ENCODE assay signal across 19 mouse cellular contexts in the genomic region with DNA sequence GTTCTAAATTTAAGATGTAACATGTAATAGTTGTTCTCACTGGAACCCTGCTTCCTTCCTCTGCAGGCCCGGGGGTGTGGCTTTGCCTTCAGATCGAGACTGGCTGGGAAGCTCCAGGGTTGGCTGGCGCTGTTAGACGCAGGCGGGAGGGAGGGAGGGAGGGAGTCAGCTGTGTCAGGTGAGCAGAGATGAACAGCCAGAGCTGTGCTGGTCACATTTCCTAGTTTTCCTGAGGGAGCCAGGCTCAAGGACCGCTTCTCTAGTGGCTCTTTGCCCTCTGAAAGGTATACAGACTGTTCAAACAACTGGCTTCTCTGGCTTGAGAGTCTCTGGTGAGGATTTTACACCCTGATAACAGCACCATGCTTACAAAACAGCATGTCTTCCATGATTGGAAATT. TPM values are rescaled to one million over a fixed set of nuclear protein-coding genes. Genes with fewer than 3 reads are reported as not detected.
A peak's percentile ranks its signal among the peaks of the same experiment; 100 is the strongest.
DNase-seq lines count a peak whose midpoint lies in the region; ATAC-seq and TF ChIP-seq lines count a peak whose summit lies in the region.
"Had no signal": no experiment of that assay in that cellular context is flagged by ENCODE, and none has a peak within 500 bp of the region (broad histone marks: within the 10 kb centered on the region; RNA-seq: fewer than 3 reads in every experiment).

No protein-coding gene starts in this region.

- no peaks in the 10 kb centered on the region for H3K27me3 ChIP-seq in liver, embryonic 14.5 days (ENCODE audit: control insufficient read depth, insufficient read depth, low read length)
- no peaks in the 10 kb centered on the region for H3K27me3 ChIP-seq in lung, postnatal 0 days (replicated peaks; ENCODE audit: insufficient read depth, low read length)
- H3K27me3 ChIP-seq in stomach, postnatal 0 days (ENCODE audit: control insufficient read depth, insufficient read depth, low read length): no peaks in the 10 kb centered on the region
- H3K27me3 ChIP-seq in kidney, embryonic 14.5 days (ENCODE audit: control insufficient read depth, insufficient read depth, low read length): no peaks in the 10 kb centered on the region
- H3K27me3 ChIP-seq in heart, adult 2 months (ENCODE audit: control insufficient read depth, insufficient read depth, low read length): no peaks in the 10 kb centered on the region
- H3K27me3 ChIP-seq in hindbrain, postnatal 0 days (ENCODE audit: insufficient read depth, low read length): no peaks in the 10 kb centered on the region
- H3K27me3 ChIP-seq: embryonic facial prominence, embryonic 12.5 days; heart, embryonic 13.5 days; limb, embryonic 12.5 days; megakaryocyte, embryonic 14.5 days; neural tube, embryonic 12.5 days had no signal

- no peaks in the 10 kb centered on the region for H3K4me1 ChIP-seq in liver, embryonic 14.5 days (replicated peaks; ENCODE audit: control insufficient read depth in 2 of 2, insufficient read depth in 2 of 2, low read length in 1 of 2)
- no peaks in the 10 kb centered on the region for H3K4me1 ChIP-seq in lung, postnatal 0 days (ENCODE audit: insufficient read depth, low read depth, low read length)
- H3K4me1 ChIP-seq in stomach, postnatal 0 days (replicated peaks; ENCODE audit: control insufficient read depth, insufficient read depth): no peaks in the 10 kb centered on the region
- H3K4me1 ChIP-seq in kidney, embryonic 14.5 days (ENCODE audit: control insufficient read depth, insufficient read depth, low read length): no peaks in the 10 kb centered on the region
- H3K4me1 ChIP-seq in heart, adult 2 months (ENCODE audit: control insufficient read depth, insufficient read depth, low read length): no peaks in the 10 kb centered on the region
- H3K4me1 ChIP-seq in hindbrain, postnatal 0 days (ENCODE audit: insufficient read depth, low read length): no peaks in the 10 kb centered on the region
- H3K4me1 ChIP-seq: embryonic facial prominence, embryonic 12.5 days; heart, embryonic 13.5 days; limb, embryonic 12.5 days; neural tube, embryonic 12.5 days had no signal

- peaks cover 10% of the 10 kb centered on the region; the same call in 1 of the 2 replicates for H3K36me3 ChIP-seq in liver, embryonic 14.5 days (replicated peaks; ENCODE audit: control insufficient read depth, insufficient read depth, low read depth)
- H3K36me3 ChIP-seq in lung, postnatal 0 days (ENCODE audit: insufficient read depth, low read length): peaks cover 18% of the 10 kb centered on the region
- H3K36me3 ChIP-seq in stomach, postnatal 0 days (ENCODE audit: control insufficient read depth, insufficient read depth, low read length): peaks cover 14% of the 10 kb centered on the region
- peaks cover 68% of the 10 kb centered on the region for H3K36me3 ChIP-seq in kidney, embryonic 14.5 days (ENCODE audit: control insufficient read depth, insufficient read depth, low read length)
- H3K36me3 ChIP-seq in heart, adult 2 months (ENCODE audit: control insufficient read depth, insufficient read depth, low read length): peaks cover 3% of the 10 kb centered on the region
- peaks cover 14% of the 10 kb centered on the region for H3K36me3 ChIP-seq in hindbrain, postnatal 0 days (ENCODE audit: insufficient read depth, low read length)

- no peaks in the 10 kb centered on the region for H3K9me3 ChIP-seq in liver, embryonic 14.5 days (ENCODE audit: control insufficient read depth, low read length)
- H3K9me3 ChIP-seq in lung, postnatal 0 days (ENCODE audit: low read length): no peaks in the 10 kb centered on the region
- H3K9me3 ChIP-seq in stomach, postnatal 0 days (ENCODE audit: control insufficient read depth, low read length): no peaks in the 10 kb centered on the region
- no peaks in the 10 kb centered on the region for H3K9me3 ChIP-seq in kidney, embryonic 14.5 days (ENCODE audit: control insufficient read depth, low read length)
- H3K9me3 ChIP-seq in hindbrain, postnatal 0 days (ENCODE audit: low read length): no peaks in the 10 kb centered on the region
- H3K9me3 ChIP-seq: embryonic facial prominence, embryonic 12.5 days; heart, embryonic 13.5 days; limb, embryonic 12.5 days; megakaryocyte, embryonic 14.5 days; neural tube, embryonic 12.5 days had no signal

- H3K27ac ChIP-seq in liver, embryonic 14.5 days: no peak overlapping the region
- H3K27ac ChIP-seq in lung, postnatal 0 days (ENCODE audit: low read length): no peak overlapping the region
- H3K27ac ChIP-seq in stomach, postnatal 0 days (replicated peaks): no peak overlapping the region
- no peak overlapping the region for H3K27ac ChIP-seq in kidney, embryonic 14.5 days (ENCODE audit: low read depth, low read length)
- H3K27ac ChIP-seq in heart, adult 2 months: no peak overlapping the region
- no peak overlapping the region for H3K27ac ChIP-seq in hindbrain, postnatal 0 days
- H3K27ac ChIP-seq: embryonic facial prominence, embryonic 12.5 days; heart, embryonic 13.5 days; limb, embryonic 12.5 days; neural tube, embryonic 12.5 days had no signal

- intact Hi-C loops in heart, adult 2 months (cut with DNase I): no loop called here

- DNase-seq in thymus, postnatal 14 days: peak; percentile 46
- DNase-seq in thymus, postnatal 0 days (ENCODE audit: low spot score): no peak
- no peak for DNase-seq in liver, embryonic 14.5 days (ENCODE audit: low read depth in 3 of 3, low spot score in 3 of 3)
- DNase-seq in lung, postnatal 0 days (ENCODE audit: low spot score): peak; percentile 91
- peak; percentile 48 for DNase-seq in stomach, postnatal 0 days (ENCODE audit: low spot score)
- no peak for DNase-seq in heart, adult 2 months
- DNase-seq in hindbrain, postnatal 0 days (ENCODE audit: low spot score): no peak
- DNase-seq: cerebellum, postnatal 36 days; forebrain, postnatal 0 days; gastrocnemius, postnatal 36 days; kidney, adult 11 months; layer of hippocampus, postnatal 36 days; right cerebral cortex, postnatal 4 days had no signal

- peak; percentile 39; the same call in 1 of the 2 replicates for ATAC-seq in liver, embryonic 14.5 days (ENCODE audit: insufficient read depth)
- peak; percentile 95 for ATAC-seq in lung, postnatal 0 days
- ATAC-seq in stomach, postnatal 0 days (ENCODE audit: low FRiP score, low TSS enrichment): peak; percentile 50; the same call in 1 of the 2 replicates
- no peak for ATAC-seq in kidney, embryonic 14.5 days (ENCODE audit: low FRiP score, low TSS enrichment)
- ATAC-seq in hindbrain, postnatal 0 days: no peak
- ATAC-seq: forebrain, postnatal 0 days had no signal

- no peak overlapping the region for H3K4me3 ChIP-seq in liver, embryonic 14.5 days (ENCODE audit: insufficient read depth in 1 of 2, low read depth in 2 of 2, low read length in 2 of 2)
- H3K4me3 ChIP-seq in lung, postnatal 0 days (ENCODE audit: low read depth, low read length): no peak overlapping the region
- no peak overlapping the region for H3K4me3 ChIP-seq in stomach, postnatal 0 days (ENCODE audit: low read depth, low read length)
- no peak overlapping the region for H3K4me3 ChIP-seq in kidney, embryonic 14.5 days (ENCODE audit: low read length)
- no peak overlapping the region for H3K4me3 ChIP-seq in heart, adult 2 months
- H3K4me3 ChIP-seq in hindbrain, postnatal 0 days (ENCODE audit: low read length): no peak overlapping the region
- H3K4me3 ChIP-seq: embryonic facial prominence, embryonic 12.5 days; heart, embryonic 13.5 days; limb, embryonic 12.5 days; megakaryocyte, embryonic 14.5 days; neural tube, embryonic 12.5 days had no signal

- no peak for TF ChIP-seq POLR2A in heart, adult 2 months (IDR thresholded peaks at IDR 0.05; ENCODE audit: insufficient read depth, low read depth, low read length)

- no peaks in the 10 kb centered on the region for H3K79me2 ChIP-seq in heart, adult 2 months (replicated peaks; ENCODE audit: control insufficient read depth, insufficient read depth, low read length)

- TF ChIP-seq CTCF in liver, embryonic 14.5 days (IDR thresholded peaks at IDR 0.05; ENCODE audit: low read depth): no peak
- TF ChIP-seq CTCF in lung, postnatal 0 days (IDR thresholded peaks at IDR 0.05): no peak
- no peak for TF ChIP-seq CTCF in stomach, postnatal 0 days (IDR thresholded peaks at IDR 0.05; ENCODE audit: low read depth)
- TF ChIP-seq CTCF in heart, adult 2 months (IDR thresholded peaks at IDR 0.05): no peak
- TF ChIP-seq CTCF in hindbrain, postnatal 0 days (IDR thresholded peaks at IDR 0.05; ENCODE audit: low read depth): no peak

- no peak overlapping the region for H3K9ac ChIP-seq in liver, embryonic 14.5 days (replicated peaks)
- no peak overlapping the region for H3K9ac ChIP-seq in lung, postnatal 0 days (replicated peaks; ENCODE audit: low read depth)
- no peak overlapping the region for H3K9ac ChIP-seq in stomach, postnatal 0 days (ENCODE audit: low read length)
- H3K9ac ChIP-seq in kidney, embryonic 14.5 days (ENCODE audit: low read depth, low read length): no peak overlapping the region
- H3K9ac ChIP-seq in heart, adult 2 months (ENCODE audit: low read depth, low read length): no peak overlapping the region
- no peak overlapping the region for H3K9ac ChIP-seq in hindbrain, postnatal 0 days (replicated peaks; ENCODE audit: low read length)
- H3K9ac ChIP-seq: embryonic facial prominence, embryonic 12.5 days; forebrain, postnatal 0 days; heart, embryonic 13.5 days; limb, embryonic 12.5 days; neural tube, embryonic 12.5 days had no signal

- 68% methylated on average over 6 of the region's 6 CpGs for WGBS in liver, embryonic 14.5 days (ENCODE audit: insufficient replicate concordance)
- WGBS in lung, postnatal 0 days: 57% methylated on average over 6 of the region's 6 CpGs
- 50% methylated on average over 6 of the region's 6 CpGs for WGBS in stomach, postnatal 0 days
- WGBS in kidney, embryonic 14.5 days: 77% methylated on average over 6 of the region's 6 CpGs
- WGBS in heart, adult 2 months: 52% methylated on average over 6 of the region's 6 CpGs
- 56% methylated on average over 6 of the region's 6 CpGs for WGBS in hindbrain, postnatal 0 days

- H3K4me2 ChIP-seq in liver, embryonic 14.5 days (ENCODE audit: low read depth): no peak overlapping the region
- no peak overlapping the region for H3K4me2 ChIP-seq in lung, postnatal 0 days (replicated peaks; ENCODE audit: low read depth, low read length)
- H3K4me2 ChIP-seq in stomach, postnatal 0 days (replicated peaks; ENCODE audit: low read depth): no peak overlapping the region
- H3K4me2 ChIP-seq in kidney, embryonic 14.5 days (replicated peaks; ENCODE audit: low read depth, low read length): no peak overlapping the region
- no peak overlapping the region for H3K4me2 ChIP-seq in hindbrain, postnatal 0 days (ENCODE audit: low read depth, low read length)
- H3K4me2 ChIP-seq: embryonic facial prominence, embryonic 12.5 days; heart, embryonic 13.5 days; limb, embryonic 12.5 days; neural tube, embryonic 12.5 days had no signal

- no peak for TF ChIP-seq EP300 in liver, embryonic 14.5 days (IDR thresholded peaks at IDR 0.05; ENCODE audit: low read depth)
- peak; percentile 72 for TF ChIP-seq EP300 in lung, postnatal 0 days (IDR thresholded peaks at IDR 0.05)
- TF ChIP-seq EP300 in stomach, postnatal 0 days (optimal IDR thresholded peaks at IDR 0.05): no peak
- no peak for TF ChIP-seq EP300 in heart, adult 2 months (IDR thresholded peaks at IDR 0.05; ENCODE audit: insufficient read depth, low read depth, low read length)

RNA-seq across cellular contexts. Expression of gene Scml4, which starts 29.8 kb away (rescaled TPM):
- 8.5 and 12.1 TPM in 2 replicates for polyA plus RNA-seq in thymus, postnatal 0 days (2015; fragmentation: Nextera tagmentation; extraction: Ambion mirVana)
- 0.06 and 0.19 TPM in 2 replicates for polyA plus RNA-seq in liver, embryonic 14.5 days (2012; rRNA removed)
- 0.15 and 0.37 TPM in 2 replicates for polyA plus RNA-seq in liver, embryonic 14.5 days (2014; fragmentation: Nextera tagmentation; extraction: Ambion mirVana)
- polyA plus RNA-seq in lung, postnatal 0 days (2015; fragmentation: Nextera tagmentation; extraction: Ambion mirVana): 0.10 and 0.13 TPM in 2 replicates
- polyA plus RNA-seq in stomach, postnatal 0 days (2015; fragmentation: Nextera tagmentation; extraction: Ambion mirVana): 5.1 and 5.4 TPM in 2 replicates
- 0.47 and 0.53 TPM in 2 replicates for polyA plus RNA-seq in kidney, embryonic 14.5 days (2014; fragmentation: Nextera tagmentation; extraction: Ambion mirVana)
- total RNA-seq in heart, adult 2 months (2021): 1 to 10 TPM in 1 of 2 experiments, under 1 TPM in 1; 0.84 to 1.3 TPM
- 1.3 and 2.1 TPM in 2 replicates for polyA plus RNA-seq in heart, adult 2 months (2012; rRNA removed)
- 16.4 and 21.1 TPM in 2 replicates for total RNA-seq in hindbrain, postnatal 0 days (2014; rRNA removed)
- 4.9 and 7.0 TPM in 2 replicates for polyA plus RNA-seq in hindbrain, postnatal 0 days (2015; fragmentation: Nextera tagmentation; extraction: Ambion mirVana)

Comparison
In these comparisons a context has a peak if more than half of its experiments do, and no peak if none do; other contexts are left out.
1. DNase-seq: peak in thymus, postnatal 14 days (single experiment), lung, postnatal 0 days (single experiment) and stomach, postnatal 0 days (single experiment); none in thymus, postnatal 0 days (single experiment), liver, embryonic 14.5 days (0 of 3), heart, adult 2 months (0 of 2) and hindbrain, postnatal 0 days (single experiment).
2. ATAC-seq: peak in liver, embryonic 14.5 days (single experiment), lung, postnatal 0 days (single experiment) and stomach, postnatal 0 days (single experiment); none in kidney, embryonic 14.5 days (single experiment) and hindbrain, postnatal 0 days (single experiment).